Mouse (Mus musculus): Measurements from ENCODE around the gene Cd4. TPM values are rescaled to one million over a fixed set of nuclear protein-coding genes. Genes with fewer than 3 reads are reported as not detected.

The Cd4 gene
- polyA plus RNA-seq, 1 experiment from 2014 or later = 2.1 TPM

DNA sequence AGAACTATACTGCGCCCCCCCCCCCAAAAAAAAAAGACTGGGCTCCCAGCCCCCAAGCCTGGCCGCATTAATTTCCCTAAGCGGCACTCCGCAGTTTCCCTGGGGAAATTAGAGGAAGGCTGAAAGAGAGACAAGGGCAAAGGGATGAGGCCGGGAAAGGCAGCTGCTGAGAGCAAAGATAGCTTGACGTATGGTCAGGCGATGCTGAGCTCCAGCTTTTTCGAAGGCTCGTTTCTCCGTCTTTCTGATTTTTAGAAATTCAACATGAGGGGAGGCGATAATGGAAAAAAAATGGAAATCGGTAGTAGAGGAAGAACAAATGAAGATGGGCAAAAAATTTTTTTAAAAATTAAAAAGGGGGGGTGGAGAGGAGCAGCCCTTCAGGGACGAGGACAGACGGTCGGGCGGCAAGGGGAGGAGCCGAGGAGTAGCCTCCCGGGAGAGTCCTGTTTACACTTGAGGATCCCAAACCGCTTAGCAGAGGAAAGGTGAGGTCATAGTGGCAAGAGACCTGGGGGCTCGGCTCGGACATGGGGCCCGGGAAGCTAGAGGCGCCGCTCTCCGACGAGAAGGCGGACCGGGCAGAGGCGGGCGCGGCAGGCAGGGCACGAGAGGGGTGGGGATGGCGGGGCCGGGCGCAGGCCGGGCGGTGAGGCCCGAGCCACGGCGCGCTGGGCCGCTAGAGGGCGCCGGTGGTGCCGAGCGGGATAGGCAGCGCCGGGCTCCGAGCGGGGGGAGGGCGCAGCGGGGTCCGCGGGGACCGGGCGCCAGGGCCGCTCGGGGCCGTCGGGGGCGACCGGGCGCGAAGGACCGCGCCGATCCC lies 28.9 kb upstream of the Cd4 start:
- no peaks in the 10 kb centered on the region for H3K27me3 ChIP-seq (ENCODE audit: control insufficient read depth, insufficient read depth, low read length)
- peak overlapping the region; percentile 100 for H3K27ac ChIP-seq (ENCODE audit: low read length)
- peak; percentile 58 for ATAC-seq (replicated peaks; ENCODE audit: extremely low read depth, insufficient read depth, low FRiP score)
- H3K9ac ChIP-seq (ENCODE audit: low read length) = peak overlapping the region; percentile 100
- no peaks in the 10 kb centered on the region for H3K9me3 ChIP-seq (replicated peaks; ENCODE audit: control insufficient read depth, low read length)
- peaks cover 51% of the 10 kb centered on the region for H3K4me1 ChIP-seq (ENCODE audit: control insufficient read depth, insufficient read depth, low read length)
- peak overlapping the region; percentile 92 for H3K4me3 ChIP-seq (ENCODE audit: low read length)
- H3K4me2 ChIP-seq (ENCODE audit: low read depth, low read length) = peak overlapping the region; percentile 98
- under 1% methylated on average over 51 of the region's 67 CpGs for WGBS
- peaks cover 22% of the 10 kb centered on the region for H3K36me3 ChIP-seq (ENCODE audit: control insufficient read depth, insufficient read depth)

DNA sequence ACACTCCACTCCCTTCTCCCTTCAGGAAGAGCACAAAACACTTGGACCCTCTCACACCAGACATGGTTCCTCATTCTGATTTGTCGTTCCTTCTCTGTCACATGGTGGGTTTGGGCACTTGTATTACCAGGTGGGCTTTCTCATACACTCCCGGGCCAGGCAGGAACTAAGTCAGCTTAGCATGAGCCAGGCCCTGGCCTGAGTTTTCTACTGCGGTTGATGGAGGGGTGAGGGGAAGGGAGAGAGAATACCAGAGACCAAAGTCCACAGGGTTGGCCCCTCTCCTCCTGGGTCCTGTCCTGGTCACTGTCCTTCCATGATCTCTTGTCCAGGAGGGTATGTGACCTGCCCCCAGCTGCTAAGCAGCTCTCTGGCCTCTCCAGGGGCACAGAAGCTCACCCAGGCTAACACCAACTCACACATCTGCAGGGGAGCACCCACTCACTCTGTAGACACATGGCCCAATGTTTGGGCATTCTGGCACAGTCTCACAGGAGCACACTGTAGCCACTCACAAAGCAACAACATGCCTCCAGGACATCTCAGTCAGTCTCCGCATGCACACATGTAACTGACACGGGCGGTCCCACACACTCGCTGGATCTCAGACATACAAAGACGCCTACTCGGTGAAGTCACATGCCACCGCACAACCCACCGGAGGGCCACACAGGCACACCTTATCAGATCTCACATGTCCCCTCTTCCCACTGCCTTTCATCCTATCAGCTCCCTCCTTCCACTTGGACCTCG lies 28.1 kb upstream of the Cd4 start:
- no peak for ATAC-seq (replicated peaks; ENCODE audit: extremely low read depth, insufficient read depth, low FRiP score)
- no peaks in the 10 kb centered on the region for H3K27me3 ChIP-seq (ENCODE audit: control insufficient read depth, insufficient read depth, low read length)
- H3K36me3 ChIP-seq (ENCODE audit: control insufficient read depth, insufficient read depth) = peaks cover 22% of the 10 kb centered on the region
- no peaks in the 10 kb centered on the region for H3K9me3 ChIP-seq (replicated peaks; ENCODE audit: control insufficient read depth, low read length)
- WGBS = 5% methylated on average over 12 of the region's 12 CpGs
- peak overlapping the region; percentile 98 for H3K4me2 ChIP-seq (ENCODE audit: low read depth, low read length)
- H3K9ac ChIP-seq (ENCODE audit: low read length) = peak overlapping the region; percentile 100
- H3K4me1 ChIP-seq (ENCODE audit: control insufficient read depth, insufficient read depth, low read length) = peaks cover 50% of the 10 kb centered on the region
- peak overlapping the region; percentile 100 for H3K27ac ChIP-seq (ENCODE audit: low read length)
- H3K4me3 ChIP-seq (ENCODE audit: low read length) = peak overlapping the region; percentile 92

GRCm38 (mm10) chr6:124915160-124915941 lies 27.3 kb upstream of the Cd4 start:
- H3K9ac ChIP-seq (ENCODE audit: low read length) = peak overlapping the region; percentile 100
- H3K4me3 ChIP-seq (ENCODE audit: low read length) = peak overlapping the region; percentile 92
- peaks cover 48% of the 10 kb centered on the region for H3K4me1 ChIP-seq (ENCODE audit: control insufficient read depth, insufficient read depth, low read length)
- WGBS = 20% methylated on average over 21 of the region's 22 CpGs
- H3K4me2 ChIP-seq (ENCODE audit: low read depth, low read length) = peak overlapping the region; percentile 98
- peaks cover 22% of the 10 kb centered on the region for H3K36me3 ChIP-seq (ENCODE audit: control insufficient read depth, insufficient read depth)
- no peaks in the 10 kb centered on the region for H3K9me3 ChIP-seq (replicated peaks; ENCODE audit: control insufficient read depth, low read length)
- H3K27ac ChIP-seq (ENCODE audit: low read length) = peak overlapping the region; percentile 100
- 0 out of 2 replicates have a peak, but pooled peaks cover 2% of the 10 kb centered on the region for H3K27me3 ChIP-seq (ENCODE audit: control insufficient read depth, insufficient read depth, low read length)
- ATAC-seq (replicated peaks; ENCODE audit: extremely low read depth, insufficient read depth, low FRiP score) = no peak

DNA sequence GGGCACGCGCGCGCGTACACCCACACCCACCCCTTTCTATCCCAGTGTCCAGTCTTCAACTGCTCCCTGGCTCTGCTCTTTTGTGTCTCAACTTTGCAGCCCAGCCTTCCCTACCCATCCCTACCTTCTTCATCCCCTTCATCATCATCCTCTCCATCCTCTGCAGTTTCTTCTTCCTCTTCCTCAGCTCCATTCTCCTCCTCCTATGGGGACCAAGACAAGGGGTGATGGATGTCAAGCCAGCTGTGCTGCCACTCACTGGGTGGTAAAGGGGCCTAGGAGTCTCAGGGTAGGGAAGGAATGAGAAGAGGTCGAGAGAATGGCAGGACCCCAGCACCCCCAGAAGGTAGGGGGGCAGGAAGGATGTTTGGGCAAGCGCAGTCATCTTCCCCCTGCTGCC lies 26.5 kb upstream of the Cd4 start:
- H3K4me2 ChIP-seq (ENCODE audit: low read depth, low read length) = no peak overlapping the region
- peaks cover 6% of the 10 kb centered on the region; the same call in 1 of the 2 replicates for H3K27me3 ChIP-seq (ENCODE audit: control insufficient read depth, insufficient read depth, low read length)
- H3K9ac ChIP-seq (ENCODE audit: low read length) = no peak overlapping the region
- H3K27ac ChIP-seq (ENCODE audit: low read length) = no peak overlapping the region
- peaks cover 22% of the 10 kb centered on the region for H3K36me3 ChIP-seq (ENCODE audit: control insufficient read depth, insufficient read depth)
- H3K4me1 ChIP-seq (ENCODE audit: control insufficient read depth, insufficient read depth, low read length) = peaks cover 51% of the 10 kb centered on the region
- H3K9me3 ChIP-seq (replicated peaks; ENCODE audit: control insufficient read depth, low read length) = no peaks in the 10 kb centered on the region
- no peak for ATAC-seq (replicated peaks; ENCODE audit: extremely low read depth, insufficient read depth, low FRiP score)
- 87% methylated on average over 7 of the region's 7 CpGs for WGBS
- no peak overlapping the region for H3K4me3 ChIP-seq (ENCODE audit: low read length)

GRCm38 (mm10) chr6:124913721-124914285 lies 25.8 kb upstream of the Cd4 start:
- no peak for ATAC-seq (replicated peaks; ENCODE audit: extremely low read depth, insufficient read depth, low FRiP score)
- H3K4me1 ChIP-seq (ENCODE audit: control insufficient read depth, insufficient read depth, low read length) = peaks cover 45% of the 10 kb centered on the region
- peak overlapping the region; percentile 38; the same call in 1 of the 2 replicates for H3K9ac ChIP-seq (ENCODE audit: low read length)
- H3K27ac ChIP-seq (ENCODE audit: low read length) = no peak overlapping the region; the same call in 1 of the 2 replicates
- no peak overlapping the region for H3K4me2 ChIP-seq (ENCODE audit: low read depth, low read length)
- peaks cover 22% of the 10 kb centered on the region for H3K36me3 ChIP-seq (ENCODE audit: control insufficient read depth, insufficient read depth)
- peaks cover 7% of the 10 kb centered on the region; the same call in 1 of the 2 replicates for H3K27me3 ChIP-seq (ENCODE audit: control insufficient read depth, insufficient read depth, low read length)
- WGBS = 76% methylated on average over 14 of the region's 14 CpGs
- no peak overlapping the region for H3K4me3 ChIP-seq (ENCODE audit: low read length)
- no peaks in the 10 kb centered on the region for H3K9me3 ChIP-seq (replicated peaks; ENCODE audit: control insufficient read depth, low read length)

DNA sequence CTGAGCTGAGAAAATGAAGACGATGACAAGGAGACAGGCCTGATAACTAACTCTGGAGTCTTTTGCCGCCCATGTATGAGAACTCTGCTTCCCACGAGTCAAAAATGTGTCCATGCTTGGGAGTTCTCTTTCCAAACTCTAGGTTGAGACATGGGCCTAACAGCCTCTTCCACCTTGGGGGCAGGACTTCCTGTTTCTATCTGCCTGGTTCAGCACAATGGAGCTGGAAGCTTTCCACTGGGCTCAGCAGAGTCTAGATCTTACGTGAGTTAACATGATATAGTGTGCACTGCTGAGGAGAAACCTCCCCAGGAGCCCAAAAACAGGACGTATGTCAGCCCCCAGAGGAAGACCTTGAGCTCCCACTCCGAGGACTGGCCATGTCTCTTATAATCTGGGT lies 25.2 kb upstream of the Cd4 start:
- peak overlapping the region; percentile 21; the same call in 1 of the 2 replicates for H3K27ac ChIP-seq (ENCODE audit: low read length)
- WGBS = 57% methylated on average over 6 of the region's 6 CpGs
- H3K4me3 ChIP-seq (ENCODE audit: low read length) = no peak overlapping the region
- H3K36me3 ChIP-seq (ENCODE audit: control insufficient read depth, insufficient read depth) = peaks cover 22% of the 10 kb centered on the region
- H3K4me1 ChIP-seq (ENCODE audit: control insufficient read depth, insufficient read depth, low read length) = peaks cover 40% of the 10 kb centered on the region
- ATAC-seq (replicated peaks; ENCODE audit: extremely low read depth, insufficient read depth, low FRiP score) = no peak
- H3K9ac ChIP-seq (ENCODE audit: low read length) = no peak overlapping the region
- no peak overlapping the region for H3K4me2 ChIP-seq (ENCODE audit: low read depth, low read length)
- H3K27me3 ChIP-seq (ENCODE audit: control insufficient read depth, insufficient read depth, low read length) = peaks cover 10% of the 10 kb centered on the region; the same call in 1 of the 2 replicates
- no peaks in the 10 kb centered on the region for H3K9me3 ChIP-seq (replicated peaks; ENCODE audit: control insufficient read depth, low read length)

GRCm38 (mm10) chr6:124911533-124912218 lies 23.7 kb upstream of the Cd4 start, which contains the start of gene Lag3:
Gene Lag3, minus strand, starts transcription at chr6:124911705.
- peaks cover 22% of the 10 kb centered on the region for H3K36me3 ChIP-seq (ENCODE audit: control insufficient read depth, insufficient read depth)
- H3K9ac ChIP-seq (ENCODE audit: low read length) = peak within 1 kb of the TSS; percentile 36; the same call in 1 of the 2 replicates
- 18% methylated on average over 11 of the region's 13 CpGs for WGBS
- peak within 1 kb of the TSS; percentile 15; the same call in 1 of the 2 replicates for H3K4me2 ChIP-seq (ENCODE audit: low read depth, low read length)
- no peak within 1 kb of the TSS for H3K27ac ChIP-seq (ENCODE audit: low read length)
- peaks cover 39% of the 10 kb centered on the region for H3K4me1 ChIP-seq (ENCODE audit: control insufficient read depth, insufficient read depth, low read length)
- no peak within 1 kb of the TSS for H3K4me3 ChIP-seq (ENCODE audit: low read length)
- peaks cover 10% of the 10 kb centered on the region; the same call in 1 of the 2 replicates for H3K27me3 ChIP-seq (ENCODE audit: control insufficient read depth, insufficient read depth, low read length)
- ATAC-seq (replicated peaks; ENCODE audit: extremely low read depth, insufficient read depth, low FRiP score) = no peak
- no peaks in the 10 kb centered on the region for H3K9me3 ChIP-seq (replicated peaks; ENCODE audit: control insufficient read depth, low read length)

DNA sequence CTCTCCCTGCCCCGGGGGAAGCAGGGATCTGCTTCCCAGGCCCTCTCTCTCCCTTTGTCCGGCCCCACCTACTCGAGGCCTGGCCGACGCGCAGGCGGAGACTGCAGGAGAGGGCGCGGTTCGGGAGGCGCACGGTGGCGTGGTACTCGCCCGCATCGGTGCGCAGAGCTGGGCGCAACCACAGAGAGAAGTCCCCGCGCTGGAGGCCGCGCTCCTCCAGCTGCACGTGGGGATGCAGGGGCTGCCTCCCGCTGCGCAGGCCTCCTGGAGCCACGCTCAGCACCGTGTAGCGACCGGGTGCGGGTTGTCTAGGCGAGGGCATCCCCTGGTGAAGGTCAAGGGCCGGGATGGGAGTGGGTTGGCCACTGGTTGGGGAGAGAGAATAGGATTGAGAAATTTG lies 22.0 kb upstream of the Cd4 start:
- Histone ChIP-seq H3K9me3 (replicated peaks; ENCODE audit: control insufficient read depth, low read length) (no peaks in the 10 kb centered on the region), H3K9ac (ENCODE audit: low read length) (peak overlapping the region; percentile 37), H3K27ac (ENCODE audit: low read length) (no peak overlapping the region), H3K36me3 (ENCODE audit: control insufficient read depth, insufficient read depth) (peaks cover 21% of the 10 kb centered on the region), H3K27me3 (ENCODE audit: control insufficient read depth, insufficient read depth, low read length) (peaks cover 10% of the 10 kb centered on the region; the same call in 1 of the 2 replicates), H3K4me2 (ENCODE audit: low read depth, low read length) (peak overlapping the region; percentile 48), H3K4me1 (ENCODE audit: control insufficient read depth, insufficient read depth, low read length) (peaks cover 28% of the 10 kb centered on the region), H3K4me3 (ENCODE audit: low read length) (peak overlapping the region; percentile 5)
- no peak for ATAC-seq (replicated peaks; ENCODE audit: extremely low read depth, insufficient read depth, low FRiP score)
- WGBS = 8% methylated on average over 32 of the region's 32 CpGs
